In genomic region chr11:87590841-87591525, GRCm38 (mm10) we compare ENCODE assay signal across 9 mouse cellular contexts. TPM values are rescaled to one million over a fixed set of nuclear protein-coding genes. Genes with fewer than 3 reads are reported as not detected.
DNase-seq lines count a peak whose midpoint lies in the region; ATAC-seq lines count a peak whose summit lies in the region.
"Had no signal": no experiment of that assay in that cellular context is flagged by ENCODE, and none has a peak within 500 bp of the region (broad histone marks: within the 10 kb centered on the region; RNA-seq: fewer than 3 reads in every experiment).

No protein-coding gene starts in this region.

- no peak for ATAC-seq in embryonic facial prominence, embryonic 13.5 days (ENCODE audit: insufficient number of reproducible peaks, insufficient read depth, low FRiP score, low TSS enrichment, low read depth)
- ATAC-seq in limb, embryonic 12.5 days (ENCODE audit: insufficient number of reproducible peaks, insufficient read depth, low FRiP score, low TSS enrichment, low read depth), result no peak

- peak overlapping the region; percentile 91 for H3K9ac ChIP-seq in embryonic facial prominence, embryonic 13.5 days
- H3K9ac ChIP-seq in limb, embryonic 12.5 days (replicated peaks), result peak overlapping the region; percentile 79

- H3K4me1 ChIP-seq in embryonic facial prominence, embryonic 13.5 days, result peaks cover 54% of the 10 kb centered on the region
- H3K4me1 ChIP-seq in limb, embryonic 12.5 days (replicated peaks), result peaks cover 32% of the 10 kb centered on the region

- peak; percentile 35 to 48 for DNase-seq in left cerebral cortex, postnatal 36 days (ENCODE audit: low spot score in 2 of 2)
- no peak for DNase-seq in left cerebral cortex, adult 11 months (ENCODE audit: low spot score)
- peak; percentile 64 for DNase-seq in adipocyte (ENCODE audit: low spot score)
- DNase-seq in heart, postnatal 36 days, result peak; percentile 52 to 63
- peak; percentile 58 for DNase-seq in naive thymus-derived CD4-positive, alpha-beta T cell, adult 2 months (ENCODE audit: low read depth)
- DNase-seq in urinary bladder, postnatal 4 days (ENCODE audit: low spot score in 2 of 2), result no peak

- H3K4me2 ChIP-seq in embryonic facial prominence, embryonic 13.5 days, result peak overlapping the region; percentile 81
- peak overlapping the region; percentile 92 for H3K4me2 ChIP-seq in limb, embryonic 12.5 days

- H3K9me3 ChIP-seq in embryonic facial prominence, embryonic 13.5 days, result no peaks in the 10 kb centered on the region
- H3K9me3 ChIP-seq in limb, embryonic 12.5 days, result no peaks in the 10 kb centered on the region

- no peaks in the 10 kb centered on the region for H3K27me3 ChIP-seq in embryonic facial prominence, embryonic 13.5 days
- H3K27me3 ChIP-seq in limb, embryonic 12.5 days, result no peaks in the 10 kb centered on the region

- H3K4me3 ChIP-seq in embryonic facial prominence, embryonic 13.5 days, result peak overlapping the region; percentile 82
- H3K4me3 ChIP-seq in limb, embryonic 12.5 days (replicated peaks), result peak overlapping the region; percentile 70

- intact Hi-C loops in left cerebral cortex, postnatal 36 days (cut with DNase I), result no loop called here
- intact Hi-C loops in heart, postnatal 36 days (cut with DNase I), result loop anchor here (5.0 kb wide), 4 partner anchors 69 to 374 kb away; no protein-coding TSS in a partner anchor

- H3K27ac ChIP-seq in embryonic facial prominence, embryonic 13.5 days, result peak overlapping the region; percentile 96
- H3K27ac ChIP-seq in limb, embryonic 12.5 days, result peak overlapping the region; percentile 91

- 2% methylated on average over 25 of the region's 25 CpGs for WGBS in embryonic facial prominence, embryonic 13.5 days
- 1% methylated on average over 25 of the region's 25 CpGs for WGBS in limb, embryonic 12.5 days

- H3K36me3 ChIP-seq in embryonic facial prominence, embryonic 13.5 days, result 0 out of 2 replicates have a peak, but pooled peaks cover 8% of the 10 kb centered on the region
- H3K36me3 ChIP-seq in limb, embryonic 12.5 days, result peaks cover 7% of the 10 kb centered on the region; the same call in 1 of the 2 replicates

RNA-seq across cellular contexts. Expression of gene Mtmr4, which starts 1.0 kb away (rescaled TPM):
- total RNA-seq in left cerebral cortex, postnatal 36 days (2021), result 10 to 100 TPM; 88.0 to 93.4 TPM
- 31.9 and 35.2 TPM in 2 replicates for polyA plus RNA-seq in embryonic facial prominence, embryonic 13.5 days (2015; fragmentation: Nextera tagmentation; extraction: Ambion mirVana)
- 10 to 100 TPM; 18.8 to 27.1 TPM for total RNA-seq in heart, postnatal 36 days (2021)
- polyA plus RNA-seq in limb, embryonic 12.5 days (2016; fragmentation: Nextera tagmentation; extraction: Ambion mirVana), result 53.4 and 54.0 TPM in 2 replicates

RNA-seq across cellular contexts. Expression of gene Sept4, which starts 22.3 kb away (rescaled TPM):
- 100 to 1,000 TPM; 161 to 227 TPM for total RNA-seq in left cerebral cortex, postnatal 36 days (2021)
- polyA plus RNA-seq in embryonic facial prominence, embryonic 13.5 days (2015; fragmentation: Nextera tagmentation; extraction: Ambion mirVana), result 10.6 and 11.3 TPM in 2 replicates
- 10 to 100 TPM; 41.8 to 45.8 TPM for total RNA-seq in heart, postnatal 36 days (2021)
- polyA plus RNA-seq in limb, embryonic 12.5 days (2016; fragmentation: Nextera tagmentation; extraction: Ambion mirVana), result 10.7 and 10.9 TPM in 2 replicates

RNA-seq across cellular contexts. Expression of gene Gm11492, which starts 24.5 kb away (rescaled TPM):
- under 1 TPM in 1 of 2 experiments, not detected in 1; 0.20 TPM for total RNA-seq in left cerebral cortex, postnatal 36 days (2021)
- polyA plus RNA-seq in embryonic facial prominence, embryonic 13.5 days (2015; fragmentation: Nextera tagmentation; extraction: Ambion mirVana), result not detected in 2 replicates
- total RNA-seq in heart, postnatal 36 days (2021), result not detected
- not detected in 2 replicates for polyA plus RNA-seq in limb, embryonic 12.5 days (2016; fragmentation: Nextera tagmentation; extraction: Ambion mirVana)
- total RNA-seq: neutrophil, adult 5-6 weeks had no signal

RNA-seq across cellular contexts. Expression of gene Hsf5, which starts 26.0 kb away (rescaled TPM):
- under 1 TPM; 0.42 to 0.57 TPM for total RNA-seq in left cerebral cortex, postnatal 36 days (2021)
- polyA plus RNA-seq in embryonic facial prominence, embryonic 13.5 days (2015; fragmentation: Nextera tagmentation; extraction: Ambion mirVana), result 0.23 and 0.25 TPM in 2 replicates
- not detected for total RNA-seq in heart, postnatal 36 days (2021)
- 0.19 and 0.21 TPM in 2 replicates for polyA plus RNA-seq in limb, embryonic 12.5 days (2016; fragmentation: Nextera tagmentation; extraction: Ambion mirVana)
- total RNA-seq: neutrophil, adult 5-6 weeks had no signal

Comparison
In these comparisons a context has a peak if more than half of its experiments do, and no peak if none do; other contexts are left out.
1. DNase-seq: peak in left cerebral cortex, postnatal 36 days (2 of 2), adipocyte (single experiment), heart, postnatal 36 days (2 of 2) and naive thymus-derived CD4-positive, alpha-beta T cell, adult 2 months (single experiment); none in left cerebral cortex, adult 11 months (single experiment) and urinary bladder, postnatal 4 days (0 of 2).